Mouse (Mus musculus): ENCODE data around the gene Fosl2.

DNA sequence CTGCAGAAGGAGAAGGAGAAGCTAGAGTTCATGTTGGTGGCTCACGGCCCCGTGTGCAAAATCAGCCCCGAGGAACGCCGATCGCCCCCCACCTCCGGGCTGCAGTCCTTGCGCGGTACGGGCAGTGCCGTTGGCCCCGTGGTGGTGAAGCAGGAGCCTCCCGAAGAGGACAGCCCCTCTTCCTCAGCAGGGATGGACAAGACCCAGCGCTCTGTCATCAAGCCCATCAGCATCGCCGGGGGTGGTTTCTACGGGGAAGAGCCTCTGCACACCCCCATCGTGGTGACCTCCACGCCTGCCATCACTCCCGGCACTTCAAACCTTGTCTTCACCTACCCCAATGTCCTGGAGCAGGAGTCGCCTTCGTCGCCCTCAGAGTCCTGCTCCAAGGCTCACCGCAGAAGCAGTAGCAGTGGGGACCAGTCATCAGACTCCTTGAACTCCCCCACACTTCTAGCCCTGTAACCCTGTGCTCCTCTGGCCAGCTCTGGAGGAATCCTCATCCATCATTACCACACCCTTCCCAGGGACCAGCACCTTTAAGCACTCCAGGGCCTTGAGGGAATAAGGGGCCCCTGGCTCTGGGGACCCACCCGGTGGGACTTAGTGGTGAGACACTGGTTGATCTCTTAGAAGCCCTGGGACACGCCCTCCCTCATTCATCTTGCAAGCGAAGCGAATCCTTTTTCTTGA lies 17.3 kb downstream of the Fosl2 start:
- no peak for TF ChIP-seq CTCF (IDR thresholded peaks at IDR 0.05; ENCODE audit: borderline replicate concordance, insufficient read depth, low read length)
- TF ChIP-seq POLR2A (IDR thresholded peaks at IDR 0.05; ENCODE audit: low read depth, low read length) = no peak
